Mouse (Mus musculus): ENCODE measurements around the gene Frzb. TPM values are rescaled to one million over a fixed set of nuclear protein-coding genes. Genes with fewer than 3 reads are reported as not detected.
A peak's percentile ranks its signal among the peaks of the same experiment; 100 is the strongest.
"Not testable (repeated sequence)": the region's sequence is repeated elsewhere in the genome, so short reads cannot be mapped to it uniquely, and the experiment has no call there.

The Frzb gene
- polyA plus RNA-seq (2015; fragmentation: Nextera tagmentation; extraction: Ambion mirVana): 2.2 and 5.1 TPM in 2 replicates

DNA sequence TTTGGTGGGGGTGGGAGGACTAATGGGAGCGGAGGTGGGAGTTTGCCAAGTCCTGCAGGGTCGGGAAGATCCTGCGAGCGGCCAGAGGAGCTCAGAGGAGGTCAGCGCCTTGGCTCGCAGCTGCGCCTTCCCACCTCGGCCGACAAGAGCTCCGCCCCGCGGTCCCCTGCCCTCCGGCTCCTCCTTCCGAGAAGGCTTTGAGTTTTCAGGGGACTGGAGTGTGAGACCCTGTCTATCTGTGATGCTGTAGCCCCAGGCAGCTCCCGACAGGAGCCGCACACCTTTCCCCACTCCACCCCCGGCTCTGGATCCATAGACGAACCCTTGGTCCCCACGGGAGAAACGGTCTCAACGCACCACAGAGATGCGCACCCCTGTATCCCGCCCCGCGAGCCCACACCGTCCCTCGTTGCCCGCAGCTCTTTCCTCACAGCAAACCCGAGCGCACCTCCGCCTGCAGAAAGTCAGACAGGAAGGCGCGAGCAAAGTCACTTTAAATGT lies at the start of gene Frzb:
TSS of gene Frzb (minus strand) at position 335 of the 501 bp plus-strand sequence.
- Histone ChIP-seq H3K36me3 (ENCODE audit: control insufficient read depth, insufficient read depth, low read length) (no peaks in the 10 kb centered on the region), H3K9me3 (replicated peaks; ENCODE audit: control insufficient read depth, low read length, poor library complexity, severe bottlenecking) (no peaks in the 10 kb centered on the region), H3K27ac (ENCODE audit: low read length) (no peak within 1 kb of the TSS), H3K9ac (ENCODE audit: low read depth, low read length) (peak within 1 kb of the TSS; percentile 69), H3K4me1 (ENCODE audit: control insufficient read depth, insufficient read depth, low read length) (peaks cover 14% of the 10 kb centered on the region; the same call in 1 of the 2 replicates), H3K4me2 (ENCODE audit: low read length) (peak within 1 kb of the TSS; percentile 100), H3K27me3 (ENCODE audit: control insufficient read depth, insufficient read depth, low read depth, low read length) (peaks cover 11% of the 10 kb centered on the region), H3K4me3 (ENCODE audit: low read depth, low read length) (peak within 1 kb of the TSS; percentile 64)
- peak; percentile 76 for ATAC-seq
- WGBS: under 1% methylated on average over 33 of the region's 33 CpGs

DNA sequence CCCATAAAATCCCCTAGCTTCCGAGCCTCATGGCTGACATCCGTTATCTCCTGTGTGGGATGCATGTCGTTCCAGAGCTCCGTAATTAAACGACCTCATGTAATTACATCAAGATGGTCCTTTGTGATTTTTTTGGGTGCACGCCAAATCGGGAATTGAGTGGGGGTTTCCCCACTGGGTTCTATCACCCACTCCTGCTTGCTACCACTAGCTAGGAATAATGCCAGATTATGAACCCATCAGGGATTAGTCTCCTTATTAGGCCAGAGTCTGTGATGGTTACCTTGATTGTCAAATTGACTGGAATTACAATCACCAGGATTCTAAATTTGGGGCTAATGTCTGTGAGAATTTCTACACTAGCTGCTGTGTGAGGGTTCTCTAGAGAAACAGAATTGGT lies 47.9 kb upstream of the Frzb start:
- not testable (repeated sequence) for H3K27ac ChIP-seq (ENCODE audit: low read length); ATAC-seq

DNA sequence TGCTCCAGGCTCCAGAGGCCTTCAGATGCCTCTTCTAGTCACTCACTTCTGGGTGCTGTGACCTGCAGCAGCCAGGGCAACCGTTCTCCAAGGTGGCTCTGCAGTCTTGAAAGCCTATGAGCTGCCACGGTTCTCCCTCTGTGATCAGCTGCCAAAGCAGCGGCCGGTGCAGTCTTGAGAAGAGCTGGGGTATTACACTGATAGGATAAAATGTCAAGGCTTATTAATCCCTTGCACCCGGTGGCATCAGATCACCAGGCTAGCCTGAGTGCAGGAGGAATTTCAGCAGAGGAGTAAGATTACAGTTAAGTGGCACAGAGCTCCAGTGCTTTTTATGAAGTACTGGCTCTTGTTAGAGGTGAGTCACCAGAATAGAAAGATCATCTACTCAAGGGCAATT lies 39.4 kb upstream of the Frzb start:
- H3K4me3 ChIP-seq (ENCODE audit: low read depth, low read length): no peak overlapping the region
- H3K27me3 ChIP-seq (ENCODE audit: control insufficient read depth, insufficient read depth, low read depth, low read length): no peaks in the 10 kb centered on the region
- no peaks in the 10 kb centered on the region for H3K9me3 ChIP-seq (replicated peaks; ENCODE audit: control insufficient read depth, low read length, poor library complexity, severe bottlenecking)
- WGBS: 61% methylated on average over 5 of the region's 5 CpGs
- no peak overlapping the region for H3K9ac ChIP-seq (ENCODE audit: low read depth, low read length)
- no peak for ATAC-seq
- no peaks in the 10 kb centered on the region for H3K4me1 ChIP-seq (ENCODE audit: control insufficient read depth, insufficient read depth, low read length)
- H3K27ac ChIP-seq (ENCODE audit: low read length): no peak overlapping the region
- no peak overlapping the region for H3K4me2 ChIP-seq (ENCODE audit: low read length)
- no peaks in the 10 kb centered on the region for H3K36me3 ChIP-seq (ENCODE audit: control insufficient read depth, insufficient read depth, low read length)

More for the DNA sequence above, 47.9 kb upstream of the Frzb start:
- not testable (repeated sequence) for H3K4me1 ChIP-seq (ENCODE audit: control insufficient read depth, insufficient read depth, low read length); H3K4me3 ChIP-seq (ENCODE audit: low read depth, low read length); H3K9ac ChIP-seq (ENCODE audit: low read depth, low read length); H3K27me3 ChIP-seq (ENCODE audit: control insufficient read depth, insufficient read depth, low read depth, low read length); H3K4me2 ChIP-seq (ENCODE audit: low read length); H3K36me3 ChIP-seq (ENCODE audit: control insufficient read depth, insufficient read depth, low read length); H3K9me3 ChIP-seq (replicated peaks; ENCODE audit: control insufficient read depth, low read length, poor library complexity, severe bottlenecking)
- 64% methylated on average over 7 of the region's 7 CpGs for WGBS

DNA sequence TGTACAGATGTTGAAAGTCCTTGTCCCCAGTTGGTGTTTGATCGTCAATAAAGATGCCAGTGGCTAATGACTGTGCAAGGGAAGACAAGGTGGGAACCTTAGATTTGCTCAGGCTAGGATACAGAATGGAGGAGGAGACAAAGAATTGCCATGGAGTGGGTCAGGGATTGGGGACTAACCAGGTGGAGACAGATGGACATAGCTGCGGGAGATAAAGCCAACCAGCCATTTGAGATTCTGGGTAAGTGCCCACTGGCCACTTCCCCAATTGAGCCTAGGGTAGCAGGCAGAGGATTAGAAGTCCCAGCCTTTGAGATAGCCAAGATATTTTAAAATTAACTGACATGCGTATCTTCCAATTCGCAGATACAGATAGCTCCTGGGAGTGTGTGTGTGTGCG lies 37.5 kb upstream of the Frzb start:
- H3K4me2 ChIP-seq (ENCODE audit: low read length): no peak overlapping the region
- H3K9ac ChIP-seq (ENCODE audit: low read depth, low read length): no peak overlapping the region
- no peaks in the 10 kb centered on the region for H3K9me3 ChIP-seq (replicated peaks; ENCODE audit: control insufficient read depth, low read length, poor library complexity, severe bottlenecking)
- H3K4me1 ChIP-seq (ENCODE audit: control insufficient read depth, insufficient read depth, low read length): no peaks in the 10 kb centered on the region
- H3K27ac ChIP-seq (ENCODE audit: low read length): no peak overlapping the region
- H3K36me3 ChIP-seq (ENCODE audit: control insufficient read depth, insufficient read depth, low read length): no peaks in the 10 kb centered on the region
- 94% methylated on average over 5 of the region's 5 CpGs for WGBS
- ATAC-seq: no peak
- no peaks in the 10 kb centered on the region for H3K27me3 ChIP-seq (ENCODE audit: control insufficient read depth, insufficient read depth, low read depth, low read length)
- H3K4me3 ChIP-seq (ENCODE audit: low read depth, low read length): no peak overlapping the region

DNA sequence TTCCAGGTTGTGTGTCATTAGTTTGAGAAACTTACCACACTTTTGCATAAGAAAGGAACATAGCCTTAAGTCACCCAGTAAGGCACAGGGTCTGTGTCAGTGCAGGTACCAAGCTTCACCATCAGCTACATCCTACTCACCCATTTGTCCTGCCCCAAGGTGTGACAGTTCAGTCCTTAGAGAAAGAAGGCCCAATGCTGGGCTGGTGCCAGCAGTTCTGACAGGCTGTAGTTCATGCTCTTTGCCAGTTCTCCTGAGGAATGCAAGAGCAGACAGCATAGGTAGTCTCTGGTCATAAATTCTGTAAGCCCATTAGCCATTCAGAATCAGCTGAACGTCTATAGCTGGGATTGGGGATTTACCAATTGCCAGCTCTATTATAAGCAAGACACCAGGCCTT lies 28.4 kb upstream of the Frzb start:
- H3K27ac ChIP-seq (ENCODE audit: low read length): no peak overlapping the region

DNA sequence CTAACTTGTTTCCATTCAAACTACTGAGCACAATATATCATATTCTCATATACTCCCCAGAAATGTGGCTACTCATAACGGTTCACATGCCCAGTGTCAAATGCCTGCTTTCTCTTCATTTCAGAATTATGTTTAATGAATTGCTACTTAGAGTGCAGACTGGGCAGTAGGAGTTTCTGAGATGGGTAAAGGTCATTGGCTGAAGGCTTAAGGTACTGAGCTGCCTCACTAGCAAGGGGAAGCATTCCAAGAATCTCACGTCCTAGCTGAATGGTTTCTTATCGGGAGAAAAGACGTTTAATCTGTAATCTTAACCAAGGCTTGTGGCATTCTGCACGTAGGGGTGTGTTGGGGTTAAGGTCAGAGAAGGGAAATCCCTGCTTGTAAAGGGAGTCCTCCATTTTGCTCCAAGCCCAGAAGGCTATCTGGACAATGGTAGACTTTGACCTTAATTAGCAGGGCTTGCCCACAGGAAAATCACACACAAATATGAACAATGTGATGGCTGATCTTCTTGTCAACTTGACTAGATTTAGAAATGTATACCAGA lies 26.9 kb upstream of the Frzb start:
- ATAC-seq: no peak
- Histone ChIP-seq H3K4me2 (ENCODE audit: low read length) (no peak overlapping the region), H3K36me3 (ENCODE audit: control insufficient read depth, insufficient read depth, low read length) (no peaks in the 10 kb centered on the region), H3K27ac (ENCODE audit: low read length) (no peak overlapping the region), H3K4me3 (ENCODE audit: low read depth, low read length) (no peak overlapping the region), H3K9ac (ENCODE audit: low read depth, low read length) (no peak overlapping the region), H3K4me1 (ENCODE audit: control insufficient read depth, insufficient read depth, low read length) (no peaks in the 10 kb centered on the region), H3K9me3 (replicated peaks; ENCODE audit: control insufficient read depth, low read length, poor library complexity, severe bottlenecking) (no peaks in the 10 kb centered on the region), H3K27me3 (ENCODE audit: control insufficient read depth, insufficient read depth, low read depth, low read length) (no peaks in the 10 kb centered on the region)
- 76% methylated on average over 5 of the region's 5 CpGs for WGBS

More for the DNA sequence above, 28.4 kb upstream of the Frzb start:
- Histone ChIP-seq H3K4me2 (ENCODE audit: low read length) (no peak overlapping the region), H3K9me3 (replicated peaks; ENCODE audit: control insufficient read depth, low read length, poor library complexity, severe bottlenecking) (no peaks in the 10 kb centered on the region), H3K4me1 (ENCODE audit: control insufficient read depth, insufficient read depth, low read length) (no peaks in the 10 kb centered on the region), H3K27me3 (ENCODE audit: control insufficient read depth, insufficient read depth, low read depth, low read length) (no peaks in the 10 kb centered on the region), H3K9ac (ENCODE audit: low read depth, low read length) (no peak overlapping the region), H3K4me3 (ENCODE audit: low read depth, low read length) (no peak overlapping the region), H3K36me3 (ENCODE audit: control insufficient read depth, insufficient read depth, low read length) (no peaks in the 10 kb centered on the region)
- ATAC-seq: no peak
- WGBS: 53% methylated on average over 1 of the region's 1 CpGs

DNA sequence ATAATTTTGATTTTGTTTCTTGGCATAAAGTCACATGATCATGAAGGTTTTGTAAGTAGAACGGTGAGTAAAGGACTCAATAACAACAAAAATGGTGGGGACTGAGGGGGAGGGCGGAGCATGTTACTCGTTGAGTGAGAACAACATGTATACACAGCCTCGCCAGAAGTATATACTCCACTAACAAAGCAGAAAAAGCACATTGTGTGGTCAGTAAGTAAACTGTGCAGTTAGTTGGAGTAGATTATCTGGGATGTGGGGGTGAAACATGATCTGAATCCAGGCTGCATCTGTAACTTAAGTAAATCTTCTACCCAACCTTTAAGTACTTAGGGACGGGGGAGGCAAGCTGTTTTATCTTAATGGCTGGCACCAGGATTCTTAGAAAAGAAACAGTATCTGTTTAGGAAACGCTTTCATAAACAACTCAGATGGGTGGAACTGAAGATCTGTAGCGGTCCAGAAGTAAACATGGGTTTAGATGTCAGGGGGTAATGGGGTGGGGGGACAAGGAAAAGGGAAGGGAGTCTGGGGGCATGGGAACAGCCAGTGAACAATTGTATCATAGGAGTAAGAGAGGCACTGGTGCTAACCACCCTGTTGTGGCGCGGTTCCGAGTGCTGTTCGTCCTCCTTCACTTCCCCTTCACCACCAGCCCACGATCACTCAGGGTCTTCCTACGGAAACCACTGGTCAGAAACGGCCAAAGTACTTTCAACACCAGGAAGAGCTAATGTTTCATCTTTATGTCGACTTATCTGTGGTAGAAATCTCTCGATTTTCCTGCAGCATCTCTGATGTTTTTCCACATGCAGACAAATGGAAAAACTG lies 18.8 kb upstream of the Frzb start:
- 85% methylated on average over 16 of the region's 16 CpGs for WGBS
- ATAC-seq: no peak

DNA sequence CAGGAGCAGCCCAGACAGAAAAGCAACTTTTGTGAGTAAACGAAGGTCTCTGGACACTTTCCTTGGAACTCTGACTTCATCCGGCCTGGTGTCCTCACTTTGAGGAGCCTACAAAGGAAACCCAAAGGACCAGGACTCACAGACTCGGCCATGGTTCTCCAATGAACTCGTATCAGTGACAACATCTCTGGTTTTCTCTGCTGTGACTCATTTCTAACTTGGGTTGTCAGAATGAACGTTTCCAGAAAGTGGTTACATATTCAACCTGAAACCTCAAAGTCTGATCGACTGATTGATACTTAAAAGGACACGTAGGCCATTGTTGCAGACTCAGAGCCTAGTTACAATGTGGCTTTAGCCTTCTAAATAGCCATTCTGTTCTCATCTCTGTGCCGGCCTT lies 14.4 kb upstream of the Frzb start:
- no peaks in the 10 kb centered on the region for H3K27me3 ChIP-seq (ENCODE audit: control insufficient read depth, insufficient read depth, low read depth, low read length)
- 62% methylated on average over 8 of the region's 8 CpGs for WGBS
- H3K27ac ChIP-seq (ENCODE audit: low read length): no peak overlapping the region
- no peak overlapping the region for H3K4me2 ChIP-seq (ENCODE audit: low read length)
- ATAC-seq: no peak
- H3K9ac ChIP-seq (ENCODE audit: low read depth, low read length): no peak overlapping the region
- no peaks in the 10 kb centered on the region for H3K4me1 ChIP-seq (ENCODE audit: control insufficient read depth, insufficient read depth, low read length)
- no peaks in the 10 kb centered on the region for H3K36me3 ChIP-seq (ENCODE audit: control insufficient read depth, insufficient read depth, low read length)
- H3K4me3 ChIP-seq (ENCODE audit: low read depth, low read length): no peak overlapping the region
- H3K9me3 ChIP-seq (replicated peaks; ENCODE audit: control insufficient read depth, low read length, poor library complexity, severe bottlenecking): no peaks in the 10 kb centered on the region

More for the DNA sequence above, 18.8 kb upstream of the Frzb start:
- no peak overlapping the region for H3K4me3 ChIP-seq (ENCODE audit: low read depth, low read length)
- H3K9ac ChIP-seq (ENCODE audit: low read depth, low read length): no peak overlapping the region
- H3K9me3 ChIP-seq (replicated peaks; ENCODE audit: control insufficient read depth, low read length, poor library complexity, severe bottlenecking): no peaks in the 10 kb centered on the region
- no peak overlapping the region for H3K4me2 ChIP-seq (ENCODE audit: low read length)
- no peaks in the 10 kb centered on the region for H3K27me3 ChIP-seq (ENCODE audit: control insufficient read depth, insufficient read depth, low read depth, low read length)
- no peak overlapping the region for H3K27ac ChIP-seq (ENCODE audit: low read length)
- H3K4me1 ChIP-seq (ENCODE audit: control insufficient read depth, insufficient read depth, low read length): no peaks in the 10 kb centered on the region
- no peaks in the 10 kb centered on the region for H3K36me3 ChIP-seq (ENCODE audit: control insufficient read depth, insufficient read depth, low read length)

DNA sequence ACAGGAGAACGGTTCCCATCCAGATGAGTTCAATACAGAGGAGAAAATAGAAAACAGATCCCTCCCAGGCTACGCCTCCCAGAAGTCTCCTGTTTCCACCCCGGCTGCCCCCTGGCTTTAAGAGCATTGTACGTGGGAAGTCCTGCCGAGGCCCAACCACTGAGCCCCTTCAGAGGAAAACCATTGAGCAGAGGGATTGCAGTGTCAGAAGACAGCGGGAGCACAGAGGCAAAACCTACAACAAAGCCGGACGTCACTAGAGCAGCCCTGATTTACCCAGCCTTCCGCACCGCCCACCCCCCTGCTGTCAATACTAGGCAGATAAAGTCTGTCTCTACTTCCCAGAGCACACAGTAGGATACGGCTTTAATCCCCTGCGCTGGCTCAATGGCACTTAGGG lies 806 bp upstream of the Frzb start:
- Histone ChIP-seq H3K9me3 (replicated peaks; ENCODE audit: control insufficient read depth, low read length, poor library complexity, severe bottlenecking) (no peaks in the 10 kb centered on the region), H3K4me1 (ENCODE audit: control insufficient read depth, insufficient read depth, low read length) (peaks cover 14% of the 10 kb centered on the region; the same call in 1 of the 2 replicates), H3K36me3 (ENCODE audit: control insufficient read depth, insufficient read depth, low read length) (no peaks in the 10 kb centered on the region), H3K4me3 (ENCODE audit: low read depth, low read length) (peak overlapping the region; percentile 64), H3K27me3 (ENCODE audit: control insufficient read depth, insufficient read depth, low read depth, low read length) (peaks cover 11% of the 10 kb centered on the region), H3K4me2 (ENCODE audit: low read length) (peak overlapping the region; percentile 100), H3K9ac (ENCODE audit: low read depth, low read length) (peak overlapping the region; percentile 69; the same call in 1 of the 2 replicates), H3K27ac (ENCODE audit: low read length) (no peak overlapping the region)
- under 1% methylated on average over 12 of the region's 12 CpGs for WGBS
- peak; percentile 59; the same call in 1 of the 2 replicates for ATAC-seq
